Mouse (Mus musculus): Measurements from ENCODE around the gene Sgtb. TPM values are rescaled to one million over a fixed set of nuclear protein-coding genes. Genes with fewer than 3 reads are reported as not detected.

The Sgtb gene
- total RNA-seq, 1 experiment = 6.2 TPM

GRCm38 (mm10) chr13:104171711-104172110, 62.2 kb downstream of the Sgtb start:
- peaks cover 5% of the 10 kb centered on the region for H3K36me3 ChIP-seq (ENCODE audit: control insufficient read depth, insufficient read depth, low read length, poor library complexity, severe bottlenecking)
- no peak overlapping the region for H3K4me3 ChIP-seq (ENCODE audit: insufficient read depth in 1 of 2, low read depth in 1 of 2, low read length in 2 of 2, poor library complexity in 1 of 2, severe bottlenecking in 1 of 2)
- TF ChIP-seq HCFC1 (IDR thresholded peaks at IDR 0.05; ENCODE audit: borderline replicate concordance, insufficient read depth, low read length) (no peak), CHD2 (IDR thresholded peaks at IDR 0.05; ENCODE audit: low read depth, low read length) (no peak), ZC3H11A (IDR thresholded peaks at IDR 0.05; ENCODE audit: borderline replicate concordance, low read depth, low read length) (no peak), MAFK (IDR thresholded peaks at IDR 0.05; ENCODE audit: insufficient read depth, low read depth, low read length) (no peak)
- in situ Hi-C loops (cut with MboI; ENCODE audit: low sequenced_read_pairs in 2 of 2, unreplicated experiment in 2 of 2) = no loop called here
- H3K27ac ChIP-seq (ENCODE audit: insufficient read depth, low read depth, low read length, poor library complexity, severe bottlenecking) = no peak overlapping the region
- no peak for DNase-seq (ENCODE audit: low read depth, low spot score)
- no peak overlapping the region for H3K9ac ChIP-seq (ENCODE audit: insufficient read depth, low read depth, low read length, poor library complexity, severe bottlenecking)
- H3K4me1 ChIP-seq (ENCODE audit: control insufficient read depth in 2 of 2, insufficient read depth in 2 of 2, low read length in 2 of 2, poor library complexity in 1 of 2) = peaks cover 2 to 6% of the 10 kb centered on the region in 2 experiments; a peak in 2 of 4 replicates
- no peaks in the 10 kb centered on the region for H3K9me3 ChIP-seq (ENCODE audit: control insufficient read depth, insufficient read depth, low read depth, low read length)

GRCm38 (mm10) chr13:104172498-104172897, 63.0 kb downstream of the Sgtb start:
- Histone ChIP-seq H3K9me3 (ENCODE audit: control insufficient read depth, insufficient read depth, low read depth, low read length) (no peaks in the 10 kb centered on the region), H3K36me3 (ENCODE audit: control insufficient read depth, insufficient read depth, low read length, poor library complexity, severe bottlenecking) (peaks cover 5% of the 10 kb centered on the region), H3K4me3 (ENCODE audit: insufficient read depth in 1 of 2, low read depth in 1 of 2, low read length in 2 of 2, poor library complexity in 1 of 2, severe bottlenecking in 1 of 2) (no peak overlapping the region), H3K4me1 (ENCODE audit: control insufficient read depth in 2 of 2, insufficient read depth in 2 of 2, low read length in 2 of 2, poor library complexity in 1 of 2) (peaks cover 2 to 6% of the 10 kb centered on the region in 2 experiments; a peak in 2 of 4 replicates), H3K9ac (ENCODE audit: insufficient read depth, low read depth, low read length, poor library complexity, severe bottlenecking) (no peak overlapping the region; the same call in 1 of the 2 replicates), H3K27ac (ENCODE audit: insufficient read depth, low read depth, low read length, poor library complexity, severe bottlenecking) (no peak overlapping the region)
- TF ChIP-seq HCFC1 (IDR thresholded peaks at IDR 0.05; ENCODE audit: borderline replicate concordance, insufficient read depth, low read length) (no peak), ZC3H11A (IDR thresholded peaks at IDR 0.05; ENCODE audit: borderline replicate concordance, low read depth, low read length) (no peak)
- in situ Hi-C loops (cut with MboI; ENCODE audit: low sequenced_read_pairs in 2 of 2, unreplicated experiment in 2 of 2) = no loop called here
- no peak for DNase-seq (ENCODE audit: low read depth, low spot score)

GRCm38 (mm10) chr13:104176874-104177273, 67.3 kb downstream of the Sgtb start:
- Histone ChIP-seq H3K36me3 (ENCODE audit: control insufficient read depth, insufficient read depth, low read length, poor library complexity, severe bottlenecking) (peaks cover 3% of the 10 kb centered on the region), H3K27ac (ENCODE audit: insufficient read depth, low read depth, low read length, poor library complexity, severe bottlenecking) (no peak overlapping the region), H3K9ac (ENCODE audit: insufficient read depth, low read depth, low read length, poor library complexity, severe bottlenecking) (peak overlapping the region; percentile 43; the same call in 1 of the 2 replicates), H3K4me3 (ENCODE audit: insufficient read depth in 1 of 2, low read depth in 1 of 2, low read length in 2 of 2, poor library complexity in 1 of 2, severe bottlenecking in 1 of 2) (peak overlapping the region; percentile 60 to 84), H3K4me1 (ENCODE audit: control insufficient read depth in 2 of 2, insufficient read depth in 2 of 2, low read length in 2 of 2, poor library complexity in 1 of 2) (peaks cover 2 to 5% of the 10 kb centered on the region in 2 experiments; a peak in 2 of 4 replicates), H3K9me3 (ENCODE audit: control insufficient read depth, insufficient read depth, low read depth, low read length) (no peaks in the 10 kb centered on the region)
- in situ Hi-C loops (cut with MboI; ENCODE audit: low sequenced_read_pairs in 2 of 2, unreplicated experiment in 2 of 2) = no loop called here
- no peak for DNase-seq (ENCODE audit: low read depth, low spot score)
- TF ChIP-seq HCFC1 (IDR thresholded peaks at IDR 0.05; ENCODE audit: borderline replicate concordance, insufficient read depth, low read length) (no peak), ZNF384 (IDR thresholded peaks at IDR 0.05; ENCODE audit: low read depth, low read length) (no peak), CHD2 (IDR thresholded peaks at IDR 0.05; ENCODE audit: low read depth, low read length) (no peak)

- peak within 1 kb of the TSS; percentile 84 to 100 for H3K4me3 ChIP-seq (ENCODE audit: insufficient read depth in 1 of 2, low read depth in 1 of 2, low read length in 2 of 2, poor library complexity in 1 of 2, severe bottlenecking in 1 of 2)
- peak; percentile 96 for TF ChIP-seq HCFC1 (IDR thresholded peaks at IDR 0.05; ENCODE audit: borderline replicate concordance, insufficient read depth, low read length)
- TF ChIP-seq MAFK (IDR thresholded peaks at IDR 0.05; ENCODE audit: insufficient read depth, low read depth, low read length) = no peak
- peak; percentile 92 for TF ChIP-seq ZNF384 (IDR thresholded peaks at IDR 0.05; ENCODE audit: low read depth, low read length)
- H3K27ac ChIP-seq (ENCODE audit: insufficient read depth, low read depth, low read length, poor library complexity, severe bottlenecking) = peak within 1 kb of the TSS; percentile 89
- H3K4me1 ChIP-seq (ENCODE audit: control insufficient read depth in 2 of 2, insufficient read depth in 2 of 2, low read length in 2 of 2, poor library complexity in 1 of 2) = peaks cover 0 to 2% of the 10 kb centered on the region in 2 experiments; a peak in 1 of 4 replicates
- H3K9ac ChIP-seq (ENCODE audit: insufficient read depth, low read depth, low read length, poor library complexity, severe bottlenecking) = peak within 1 kb of the TSS; percentile 99
- peaks cover 3% of the 10 kb centered on the region for H3K36me3 ChIP-seq (ENCODE audit: control insufficient read depth, insufficient read depth, low read length, poor library complexity, severe bottlenecking)
- in situ Hi-C loops (cut with MboI; ENCODE audit: low sequenced_read_pairs in 2 of 2, unreplicated experiment in 2 of 2) = no loop called here
- peak; percentile 83 for DNase-seq (ENCODE audit: low read depth, low spot score)
- no peaks in the 10 kb centered on the region for H3K9me3 ChIP-seq (ENCODE audit: control insufficient read depth, insufficient read depth, low read depth, low read length)
Observed at GRCm38 (mm10) chr13:104177796-104178649, 68.5 kb downstream of the Sgtb start, which contains the start of gene Trappc13. Gene Trappc13 (minus strand): TSS chr13:104178469.
